Mouse (Mus musculus): ENCODE measurements around the gene Dcdc2a. TPM values are rescaled to one million over a fixed set of nuclear protein-coding genes. Genes with fewer than 3 reads are reported as not detected.
A peak's percentile ranks its signal among the peaks of the same experiment; 100 is the strongest.

Dcdc2a gene
- polyA plus RNA-seq, 1 experiment from 2014 or later = 4.5 TPM

- Histone ChIP-seq H3K4me1 (peaks cover 9% of the 10 kb centered on the region), H3K27ac (replicated peaks) (no peak overlapping the region), H3K27me3 (no peaks in the 10 kb centered on the region), H3K4me3 (replicated peaks) (no peak overlapping the region), H3K9me3 (replicated peaks) (no peaks in the 10 kb centered on the region), H3K36me3 (no peaks in the 10 kb centered on the region), H3K9ac (no peak overlapping the region), H3K4me2 (replicated peaks) (no peak overlapping the region)
- WGBS = 72% methylated on average over 1 of the region's 1 CpGs
- ATAC-seq (ENCODE audit: insufficient number of reproducible peaks, low FRiP score, low TSS enrichment, low read depth) = no peak
These were observed 196.1 kb downstream of the Dcdc2a start for GRCm38 (mm10) chr13:25251893-25252292.

- H3K9me3 ChIP-seq (replicated peaks) = no peaks in the 10 kb centered on the region
- no peak overlapping the region for H3K4me2 ChIP-seq (replicated peaks)
- H3K36me3 ChIP-seq = no peaks in the 10 kb centered on the region
- WGBS = 43% methylated on average over 9 of the region's 9 CpGs
- no peak overlapping the region for H3K4me3 ChIP-seq (replicated peaks)
- H3K9ac ChIP-seq = no peak overlapping the region
- peaks cover 9% of the 10 kb centered on the region for H3K4me1 ChIP-seq
- H3K27ac ChIP-seq (replicated peaks) = no peak overlapping the region
- H3K27me3 ChIP-seq = no peaks in the 10 kb centered on the region
- peak; percentile 63 for ATAC-seq (ENCODE audit: insufficient number of reproducible peaks, low FRiP score, low TSS enrichment, low read depth)
These were observed 198.9 kb downstream of the Dcdc2a start for GRCm38 (mm10) chr13:25254478-25255263.

DNA sequence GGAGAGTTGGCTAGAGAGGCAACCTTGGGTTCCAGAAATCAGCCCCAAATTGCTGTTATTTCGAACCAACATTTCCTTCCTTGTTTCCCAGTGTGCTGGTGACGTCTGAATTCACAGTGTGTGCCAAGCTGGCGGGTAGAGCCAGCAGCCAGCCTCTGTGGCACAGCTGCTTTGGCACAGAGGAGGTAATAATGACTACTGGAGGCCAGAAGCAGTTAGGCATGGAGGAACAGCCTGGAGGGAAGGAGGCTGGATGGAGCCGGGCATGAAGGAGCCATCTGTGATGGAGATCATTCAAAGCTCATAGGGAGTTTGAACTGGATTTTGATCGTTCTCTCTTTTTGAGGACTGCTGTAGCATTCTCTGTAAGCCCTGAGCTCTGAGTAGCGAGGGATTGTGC, 201.8 kb downstream of the Dcdc2a start:
- Histone ChIP-seq H3K9ac (no peak overlapping the region), H3K4me1 (peaks cover 9% of the 10 kb centered on the region), H3K9me3 (replicated peaks) (no peaks in the 10 kb centered on the region), H3K4me3 (replicated peaks) (no peak overlapping the region), H3K4me2 (replicated peaks) (no peak overlapping the region), H3K27ac (replicated peaks) (no peak overlapping the region), H3K27me3 (no peaks in the 10 kb centered on the region), H3K36me3 (no peaks in the 10 kb centered on the region)
- no peak for ATAC-seq (ENCODE audit: insufficient number of reproducible peaks, low FRiP score, low TSS enrichment, low read depth)
- WGBS = 76% methylated on average over 6 of the region's 6 CpGs

Other genes with a start within 250 kb of the Dcdc2a start
- gene Acot13, start 224.5 kb upstream of the Dcdc2a start, polyA plus RNA-seq (2015; fragmentation: Nextera tagmentation; extraction: Ambion mirVana) = 74.7 and 75.0 TPM in 2 replicates
- gene Tdp2, start 224.3 kb upstream of the Dcdc2a start, polyA plus RNA-seq (2015; fragmentation: Nextera tagmentation; extraction: Ambion mirVana) = 48.0 and 49.4 TPM in 2 replicates
- 0.88 and 1.3 TPM in 2 replicates for gene D130043K22Rik, start 210.9 kb upstream of the Dcdc2a start, polyA plus RNA-seq (2015; fragmentation: Nextera tagmentation; extraction: Ambion mirVana)
- gene Aldh5a1, start 118.3 kb upstream of the Dcdc2a start, polyA plus RNA-seq (2015; fragmentation: Nextera tagmentation; extraction: Ambion mirVana) = 5.7 and 5.9 TPM in 2 replicates
- 3.7 and 4.4 TPM in 2 replicates for gene Gpld1, start 112.9 kb upstream of the Dcdc2a start, polyA plus RNA-seq (2015; fragmentation: Nextera tagmentation; extraction: Ambion mirVana)
- 11.5 and 13.8 TPM in 2 replicates for gene Mrs2, start 35.6 kb upstream of the Dcdc2a start, polyA plus RNA-seq (2015; fragmentation: Nextera tagmentation; extraction: Ambion mirVana)
- gene Nrsn1, start 214.5 kb downstream of the Dcdc2a start, polyA plus RNA-seq (2015; fragmentation: Nextera tagmentation; extraction: Ambion mirVana) = 1.2 and 1.6 TPM in 2 replicates